Mouse (Mus musculus) lung, postnatal 4 days (tissue): ENCODE results near the gene Creg2.
"Not testable (repeated sequence)": the region's sequence is repeated elsewhere in the genome, so short reads cannot be mapped to it uniquely, and the experiment has no call there.

Experiments
- DNase-seq, 2 experiments: peaks; one replicate each; pipeline ENCODE4 v3.0.0; 2021

The Creg2 gene

DNA sequence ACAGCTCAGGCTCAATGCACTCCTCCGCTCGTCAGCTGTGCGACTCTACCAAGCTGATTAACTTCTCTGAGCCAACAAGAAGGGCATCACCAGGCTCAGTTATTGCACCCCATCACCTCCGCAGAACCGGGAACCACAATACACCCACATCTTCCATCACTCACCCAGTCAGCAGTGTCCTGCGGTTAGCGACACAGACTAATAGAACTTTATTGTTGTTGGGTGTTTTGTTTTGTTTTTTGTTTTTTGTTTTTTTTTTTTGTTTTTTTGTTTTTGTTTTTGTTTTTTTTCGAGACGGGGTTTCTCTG is at the start of gene Creg2:
Creg2 (minus strand) TSS at position 234 of the 308 bp plus-strand sequence.
- no peak for DNase-seq

GRCm38 (mm10) chr1:39700599-39701273 is 49.5 kb upstream of the Creg2 start:
- peak in 1 of 2 experiments; percentile 45 for DNase-seq

GRCm38 (mm10) chr1:39698456-39698855 is 47.2 kb upstream of the Creg2 start:
- peak; percentile 66 to 80 for DNase-seq

- no peak for DNase-seq
These were observed 43.9 kb upstream of the Creg2 start for GRCm38 (mm10) chr1:39695198-39695597.

GRCm38 (mm10) chr1:39694756-39695155 is 43.5 kb upstream of the Creg2 start:
- no peak for DNase-seq

DNA sequence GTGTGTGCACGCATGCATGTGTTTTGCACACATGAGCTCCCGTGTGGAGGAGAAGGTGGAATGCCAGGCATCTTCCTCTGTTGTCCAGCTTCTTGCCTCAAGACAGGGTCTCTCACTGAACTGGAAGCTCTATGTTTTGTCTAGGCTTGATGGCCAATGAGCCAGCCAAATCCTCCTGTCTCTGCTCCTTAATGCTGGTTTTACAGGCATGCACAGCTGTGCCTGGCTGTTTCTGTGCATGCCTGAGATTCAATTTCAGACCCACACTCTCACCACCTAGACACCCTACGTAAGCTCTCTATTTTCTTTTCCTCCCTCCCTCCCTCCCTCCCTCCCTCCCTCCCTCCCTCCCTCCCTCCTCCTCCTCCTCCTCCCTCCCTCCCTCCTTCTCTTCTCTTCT is 40.7 kb upstream of the Creg2 start:
- no peak for DNase-seq

DNA sequence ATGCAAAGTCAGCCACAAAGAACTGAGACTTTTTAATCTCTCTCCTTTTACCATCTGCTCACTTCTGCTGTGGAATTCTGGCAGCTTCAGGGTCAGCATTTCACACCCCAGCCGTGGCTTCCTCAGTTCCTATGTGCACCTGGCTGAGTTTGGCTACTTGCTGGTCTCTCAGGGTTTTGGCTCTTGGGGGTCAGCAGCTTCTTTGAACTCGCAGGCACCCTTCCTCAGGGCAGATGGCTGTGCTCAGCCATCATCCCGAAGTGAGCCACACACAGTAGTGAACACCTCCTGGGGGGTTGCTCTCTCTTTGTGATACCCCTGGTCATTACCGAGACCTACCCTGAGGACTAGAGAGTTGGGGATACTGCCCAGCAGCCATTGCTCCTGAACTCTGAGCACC is 39.8 kb upstream of the Creg2 start:
- no peak for DNase-seq

DNA sequence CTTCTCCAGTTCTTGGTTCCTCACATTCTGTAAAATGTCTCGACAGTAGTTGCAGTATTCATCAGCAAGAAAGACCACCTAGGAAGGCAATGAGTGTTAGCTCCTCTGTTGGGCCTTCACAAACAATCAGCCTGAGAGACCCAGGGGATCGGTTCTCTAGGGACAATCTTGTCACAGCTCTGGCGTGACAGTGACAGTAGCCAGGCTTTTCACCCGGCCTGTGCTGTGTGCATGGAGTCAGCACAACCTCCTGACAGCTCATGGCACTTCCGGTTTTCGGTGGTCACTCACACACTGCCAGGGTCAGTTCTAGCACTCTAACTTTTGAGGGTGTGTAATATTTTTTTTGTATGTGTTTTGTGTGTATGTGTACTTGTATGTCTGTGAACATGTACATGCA is 37.3 kb upstream of the Creg2 start:
- no peak for DNase-seq

DNA sequence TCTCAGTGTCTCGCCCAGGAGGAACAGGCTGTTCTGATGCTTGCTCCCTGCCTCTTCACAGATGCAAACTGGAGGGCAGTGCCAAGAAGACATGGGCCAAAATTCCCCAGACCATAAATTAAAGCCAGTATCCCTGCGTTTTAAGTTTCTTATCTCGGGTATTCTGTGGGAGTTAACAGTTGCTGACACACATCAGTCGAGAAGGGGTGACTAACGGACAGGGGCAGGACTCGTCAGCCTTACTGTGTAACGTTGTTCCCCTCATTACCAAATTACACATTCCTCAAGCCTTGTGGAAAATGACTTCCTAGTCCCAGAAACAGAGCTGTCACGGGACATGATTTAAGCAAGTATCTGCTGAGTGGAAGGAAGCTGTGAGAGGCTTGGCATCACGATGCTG is 36.0 kb upstream of the Creg2 start:
- DNase-seq, result no peak

GRCm38 (mm10) chr1:39685841-39686240 is 34.6 kb upstream of the Creg2 start:
- DNase-seq, result peak; percentile 72 to 84

- DNase-seq, result no peak
These were observed 30.4 kb upstream of the Creg2 start for GRCm38 (mm10) chr1:39681638-39682037.

DNA sequence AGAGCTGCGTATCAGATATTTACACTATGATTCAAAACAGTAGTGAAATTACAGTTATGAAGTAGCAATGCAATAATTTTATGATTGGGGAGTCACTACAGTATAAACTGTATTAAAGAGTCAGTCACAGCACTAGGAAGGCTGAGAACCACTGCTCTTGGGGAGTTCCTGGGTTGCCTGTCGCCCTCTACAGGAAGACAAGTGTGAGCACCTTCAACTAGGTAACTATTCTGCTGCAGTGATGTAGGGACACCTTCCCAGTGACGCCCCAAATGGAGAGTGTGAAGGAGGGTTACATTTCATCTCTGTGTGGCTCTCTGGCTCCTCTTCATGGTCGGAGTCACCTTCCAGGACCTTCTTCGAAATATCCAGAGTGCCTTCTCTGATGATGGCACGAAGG is 29.3 kb upstream of the Creg2 start:
- no peak for DNase-seq

GRCm38 (mm10) chr1:39678883-39679282 is 27.6 kb upstream of the Creg2 start:
- DNase-seq, result no peak

DNA sequence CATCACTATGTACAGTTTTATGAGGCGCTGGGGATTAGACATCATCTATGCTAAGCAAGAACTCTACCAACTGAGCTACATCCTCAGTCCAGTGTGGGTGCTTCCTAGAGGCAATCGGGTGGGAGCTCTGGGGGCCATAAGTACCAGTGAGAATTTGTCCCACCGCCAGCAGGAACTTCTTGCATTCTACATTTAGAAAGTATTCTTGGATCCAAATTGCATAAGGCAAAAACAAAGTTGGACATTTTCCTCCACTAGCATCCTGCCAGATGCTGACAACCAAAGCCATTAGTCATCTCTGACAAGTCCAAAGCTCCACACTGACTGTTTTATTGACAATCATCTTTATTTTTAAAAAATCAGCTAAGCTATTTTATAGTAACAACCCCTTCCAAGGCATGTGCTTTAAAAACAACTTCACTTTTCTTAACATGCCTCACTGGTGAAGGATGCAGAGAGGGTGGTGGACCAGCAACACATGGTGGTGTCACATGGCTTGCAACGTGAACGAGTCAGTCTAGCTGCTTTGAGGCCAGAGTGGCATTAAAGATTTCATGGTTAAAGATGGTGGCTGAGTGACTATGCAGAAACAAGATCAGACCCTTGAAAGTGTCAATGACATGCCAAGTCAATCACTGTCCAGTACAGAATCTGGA is 25.1 kb upstream of the Creg2 start:
- no peak for DNase-seq

DNA sequence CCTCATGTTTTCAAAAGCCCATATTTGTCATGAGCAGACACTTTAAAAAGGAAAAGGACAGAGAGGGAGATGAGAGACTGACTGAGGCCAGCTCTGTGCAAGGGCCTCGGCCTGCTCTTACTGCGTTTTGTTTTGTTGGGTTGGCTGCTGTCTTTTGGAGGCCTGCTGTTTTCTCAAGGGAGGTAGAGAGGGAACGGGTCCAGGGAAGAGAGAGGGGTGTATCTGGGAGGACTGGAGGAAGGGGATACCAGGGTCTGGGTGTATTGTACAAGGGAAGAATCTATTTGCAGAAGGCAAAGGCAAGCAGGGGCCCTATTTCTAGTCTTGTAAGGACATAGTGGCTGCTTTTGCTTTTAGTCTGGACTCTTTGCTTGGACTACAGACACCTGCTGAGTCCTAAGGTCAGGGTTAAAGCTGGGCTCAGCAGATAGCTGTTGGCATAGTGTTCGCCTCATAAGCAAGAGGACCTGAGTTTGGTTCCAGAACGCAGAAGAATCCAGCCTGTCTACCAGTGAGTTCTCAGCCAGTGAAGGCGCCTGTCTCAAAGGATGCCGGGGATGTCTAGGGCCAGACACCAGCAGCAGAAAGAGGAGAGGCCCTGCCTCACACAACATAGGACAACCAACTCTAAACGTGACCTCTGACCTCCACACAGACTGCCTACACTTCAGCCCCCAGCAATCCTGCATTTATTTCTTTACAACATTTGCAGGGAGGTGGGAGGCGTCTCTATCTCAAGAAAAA is 21.3 kb upstream of the Creg2 start:
- DNase-seq, result no peak

DNA sequence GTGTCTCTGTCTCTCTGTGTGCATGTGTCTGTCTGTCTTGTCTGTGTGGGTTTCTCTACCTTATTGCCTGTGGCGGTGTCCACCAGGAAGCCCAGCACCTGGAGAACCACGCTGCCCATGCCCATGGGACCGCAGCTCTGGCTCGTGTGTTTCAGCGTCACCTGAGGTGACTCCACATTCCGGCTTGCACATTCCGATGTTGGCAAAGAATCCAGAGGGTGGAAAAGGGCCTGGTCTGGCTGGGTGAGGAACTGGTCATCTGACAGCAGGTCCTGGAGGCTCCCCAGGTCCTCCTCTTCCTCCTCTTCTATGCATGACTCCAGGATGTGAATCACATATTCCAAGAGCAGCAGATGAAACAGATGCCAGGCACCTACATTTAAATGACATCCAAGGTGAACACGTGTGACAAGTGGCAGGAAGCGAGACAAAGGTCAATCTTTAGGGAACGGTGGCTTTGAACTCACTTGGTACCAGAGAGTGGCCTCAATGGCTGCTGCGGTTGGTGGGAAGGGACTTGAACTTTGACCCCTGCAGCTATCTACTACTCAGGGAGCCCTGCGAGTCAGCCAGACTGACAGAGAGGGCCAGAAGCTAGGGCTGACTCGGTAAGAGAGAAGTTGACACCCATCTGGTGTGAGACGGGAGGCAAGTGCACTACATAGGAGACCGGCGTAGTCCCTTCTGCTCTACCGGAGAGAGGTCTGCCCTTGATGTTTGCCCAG is 19.1 kb upstream of the Creg2 start:
- no peak for DNase-seq

GRCm38 (mm10) chr1:39666751-39667252 is 15.5 kb upstream of the Creg2 start:
- no peak for DNase-seq

DNA sequence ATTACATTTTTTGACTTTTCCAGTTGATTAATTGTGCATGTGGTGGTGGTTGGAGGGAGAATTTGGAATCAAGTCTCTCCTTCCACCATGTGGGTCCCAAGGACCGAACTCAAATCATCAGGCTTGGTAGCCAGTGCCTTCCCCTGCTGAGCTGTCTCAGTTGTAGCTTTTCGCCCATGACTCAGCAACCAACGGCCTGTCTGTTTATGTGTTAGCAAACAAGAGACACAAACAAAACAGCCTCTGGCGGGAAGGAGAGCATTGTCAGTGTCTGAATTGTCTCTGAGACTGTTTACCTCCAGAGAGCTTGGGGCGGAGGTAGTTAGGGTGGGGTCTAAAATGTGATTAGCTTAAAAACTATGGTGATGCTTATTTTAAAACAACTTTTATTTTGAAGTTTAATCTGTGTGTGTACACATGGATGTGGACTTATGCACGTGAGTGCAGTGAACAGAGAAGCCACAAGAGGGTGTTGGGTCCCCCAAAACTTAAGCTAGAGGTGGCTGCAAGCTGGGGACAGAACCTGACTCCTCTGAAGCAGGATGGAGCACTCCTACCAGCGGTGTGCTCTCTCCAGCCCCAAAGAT is 12.9 kb upstream of the Creg2 start:
- no peak for DNase-seq

DNA sequence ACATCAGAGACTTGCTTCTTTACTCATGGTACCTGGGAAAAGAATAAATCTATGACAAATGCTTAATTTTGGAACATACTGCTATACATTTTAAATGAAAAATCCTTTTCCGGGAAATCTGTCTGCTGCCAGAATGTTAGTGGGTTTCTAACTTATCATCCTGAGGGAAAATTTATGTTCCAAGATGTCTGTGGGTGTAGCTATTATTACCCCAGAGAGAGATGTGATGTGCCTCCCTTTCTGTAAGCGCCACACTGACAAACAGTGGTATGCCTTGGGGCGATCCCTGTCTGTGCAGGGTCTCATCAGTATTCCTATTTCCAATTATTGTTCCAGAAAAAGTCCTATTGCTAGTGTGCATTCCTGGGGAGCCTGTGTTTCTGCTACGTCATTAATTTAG is 11.8 kb upstream of the Creg2 start:
- no peak for DNase-seq

DNA sequence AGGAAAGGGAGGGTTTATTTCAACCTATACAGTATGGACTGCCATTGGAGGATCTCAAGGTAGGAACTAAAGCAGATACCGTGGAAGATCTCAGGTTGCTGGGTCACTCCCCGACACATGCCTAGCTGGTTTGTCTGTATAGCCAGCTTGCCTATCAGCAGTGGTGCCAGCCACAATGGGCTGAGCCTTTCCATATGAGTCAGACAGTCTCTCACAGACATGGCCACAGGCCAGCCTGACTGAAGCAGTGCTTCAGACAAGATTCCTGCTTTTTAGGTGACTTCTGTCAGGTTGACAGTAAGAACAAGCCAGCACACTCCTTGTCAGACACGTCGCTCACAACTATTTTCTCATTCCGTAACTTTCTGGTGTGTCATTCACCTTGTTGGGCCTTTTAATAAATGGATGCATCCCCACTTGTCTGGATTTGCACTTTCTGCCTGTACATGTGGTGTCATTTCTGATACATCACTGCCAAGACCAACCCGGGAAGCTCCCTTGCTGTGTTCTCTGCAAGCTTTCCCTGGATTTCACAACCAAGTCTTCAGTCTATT is 5.8 kb upstream of the Creg2 start:
- no peak for DNase-seq

DNA sequence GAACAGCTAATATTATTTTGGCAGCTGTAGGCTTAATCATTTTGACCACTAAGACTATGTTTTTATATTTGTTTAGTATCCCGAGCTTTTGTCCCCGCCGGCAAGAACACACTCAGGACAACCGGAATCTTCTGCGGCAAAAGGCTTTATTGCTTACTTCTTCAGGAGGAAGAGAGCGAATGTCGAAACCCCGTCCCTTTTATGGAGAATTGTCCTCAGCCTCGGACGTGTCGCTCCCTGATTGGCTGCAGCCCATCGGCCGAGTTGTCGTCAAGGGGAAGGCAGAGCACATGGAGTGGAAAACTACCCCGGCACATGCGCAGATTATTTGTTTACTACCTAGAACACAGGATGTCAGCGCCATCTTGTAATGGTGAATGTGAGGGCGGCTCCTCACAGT is 3.6 kb upstream of the Creg2 start:
- DNase-seq, result not testable (repeated sequence)

- DNase-seq, result no peak
These were observed 1.8 kb upstream of the Creg2 start for GRCm38 (mm10) chr1:39653028-39653427.
